Mouse (Mus musculus): ENCODE data around the gene Rph3a. TPM values are rescaled to one million over a fixed set of nuclear protein-coding genes. Genes with fewer than 3 reads are reported as not detected.

Rph3a gene
- not detected for total RNA-seq (2023)

DNA sequence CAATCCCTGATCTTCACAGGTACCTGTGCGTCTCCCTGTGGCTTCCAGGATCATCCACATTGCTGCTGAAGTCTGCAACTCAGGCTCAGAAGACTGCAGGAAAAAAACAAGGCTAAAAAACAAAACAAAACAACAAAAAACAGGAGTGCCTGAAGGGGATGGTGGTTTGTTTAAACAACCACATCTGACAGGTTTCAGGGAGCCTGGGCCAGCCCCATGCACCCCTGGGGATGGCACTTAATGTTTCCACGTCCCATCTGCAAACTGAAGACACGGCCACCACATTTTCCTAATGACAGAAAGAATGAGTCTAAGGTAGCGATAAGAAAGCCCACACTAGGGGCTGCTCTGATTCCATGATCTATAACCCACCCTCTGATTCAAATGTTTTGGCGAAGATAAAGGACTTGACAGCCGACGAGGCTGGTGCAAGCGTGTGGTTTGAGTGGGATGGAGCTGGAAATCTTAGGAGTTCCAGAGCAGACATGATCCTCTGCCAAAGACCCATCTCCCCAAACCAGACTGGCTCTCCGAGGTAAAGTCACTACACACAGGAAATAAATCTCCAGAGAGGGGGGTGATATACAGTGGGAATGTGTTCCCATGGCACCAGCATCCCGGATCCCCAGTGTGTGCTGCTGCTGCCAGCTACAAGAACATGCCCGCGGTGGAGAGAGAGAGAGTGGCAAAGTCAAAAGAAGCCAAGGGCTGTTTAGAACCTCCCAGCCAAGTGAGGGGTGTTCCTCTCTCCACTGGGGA lies at the start of gene Rph3a:
Gene Rph3a, minus strand, starts transcription at position 282 of the 759 bp plus-strand sequence.

DNA sequence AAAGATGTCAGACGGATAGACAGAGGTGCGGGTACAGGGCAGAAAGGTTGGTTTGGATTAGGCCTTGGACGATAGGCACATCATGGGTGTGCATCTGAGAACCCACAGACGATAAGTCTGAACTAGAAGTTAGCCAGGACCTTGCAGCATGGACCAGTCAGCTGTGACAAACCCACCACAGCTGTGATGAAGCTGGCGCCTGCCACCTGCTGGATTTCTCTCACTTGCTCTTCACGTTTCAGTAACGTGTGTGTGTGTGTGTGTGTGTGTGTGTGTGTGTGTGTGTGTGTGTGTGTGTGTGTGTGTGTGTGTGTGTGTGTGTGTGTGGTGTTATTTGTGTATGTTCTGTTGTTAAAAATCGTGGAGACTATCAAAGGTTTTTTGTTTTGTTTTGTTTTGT lies 95.7 kb downstream of the Rph3a start, which contains the start of gene Oas1d:
Gene Oas1d, plus strand, starts transcription at position 333 of the 400 bp plus-strand sequence.

DNA sequence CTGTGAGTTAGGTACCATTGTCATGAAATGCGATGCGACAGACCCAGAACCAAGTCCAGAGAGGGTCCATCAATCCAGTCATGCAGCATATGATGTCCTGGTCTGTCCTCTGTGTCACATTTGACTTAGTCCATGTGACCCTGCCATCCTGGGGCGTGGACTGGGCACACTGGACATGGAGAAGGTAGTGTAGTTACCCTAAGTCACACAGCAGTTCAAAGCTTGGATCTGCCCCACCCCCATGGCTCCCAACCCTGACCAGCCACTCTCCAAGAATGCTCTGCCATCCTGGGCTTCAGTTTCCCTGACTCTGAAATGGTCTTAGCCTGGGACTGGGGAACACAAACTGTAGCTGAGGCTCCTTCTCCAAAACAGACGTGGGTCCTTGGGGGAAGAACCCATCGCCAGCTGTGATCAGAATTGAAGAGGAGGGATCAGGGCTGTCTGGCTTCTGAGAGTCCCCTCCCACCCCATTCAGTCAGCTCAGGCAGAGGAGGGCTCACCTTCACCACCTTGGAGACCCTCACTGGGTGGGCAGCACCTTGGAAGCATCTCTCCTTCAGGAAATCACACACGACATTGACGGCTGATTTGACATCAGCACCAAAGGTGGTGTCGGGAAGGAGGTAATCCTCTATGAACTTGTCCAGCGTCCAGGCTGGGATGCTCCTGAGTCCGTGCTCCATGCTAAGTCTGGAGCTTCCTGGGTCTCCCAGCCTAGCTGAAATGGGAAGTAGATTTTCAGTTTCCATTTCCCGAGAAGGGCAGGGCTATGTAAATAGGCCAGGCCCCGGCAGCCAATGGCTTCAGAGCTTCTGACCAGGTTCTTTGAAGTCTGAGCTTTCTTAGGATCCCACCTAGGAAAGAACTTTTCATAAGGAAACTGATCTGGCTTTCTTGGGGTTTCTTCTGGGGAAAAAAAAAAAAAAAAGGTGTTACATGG lies 102.8 kb downstream of the Rph3a start, which contains the start of gene Oas1a:
Gene Oas1a, minus strand, starts transcription at position 731 of the 943 bp plus-strand sequence.

Other genes with a start within 250 kb of the Rph3a start
- 1 to 10 TPM; 1.7 to 5.0 TPM for gene Oas3, start 232.4 kb downstream of the Rph3a start, total RNA-seq (2023)
- 1 to 10 TPM in 1 of 2 experiments, under 1 TPM in 1; 0.98 to 2.1 TPM for gene Oas1e, start 214.6 kb downstream of the Rph3a start, total RNA-seq (2023)
- 10 to 100 TPM; 12.0 to 17.8 TPM for gene Oas1c, start 197.6 kb downstream of the Rph3a start, total RNA-seq (2023)
- gene Oas1f, start 162.7 kb downstream of the Rph3a start, total RNA-seq (2023) = not detected
- not detected for gene Oas1h, start 148.7 kb downstream of the Rph3a start, total RNA-seq (2023)
- gene Oas1g, start 122.5 kb downstream of the Rph3a start, total RNA-seq (2023) = not detected
- gene Oas1a, start 102.6 kb downstream of the Rph3a start, total RNA-seq (2023) = 1 to 10 TPM; 2.7 to 3.8 TPM
- gene Oas1d, start 95.6 kb downstream of the Rph3a start, total RNA-seq (2023) = not detected
- gene Ptpn11, start 181.3 kb upstream of the Rph3a start, total RNA-seq (2023) = 10 to 100 TPM; 38.0 to 41.4 TPM
- 1,000 to 10,000 TPM; 1,752 to 1,824 TPM for gene Rpl6, start 194.4 kb upstream of the Rph3a start, total RNA-seq (2023)
- gene Hectd4, start 210.1 kb upstream of the Rph3a start, total RNA-seq (2023) = 10 to 100 TPM; 48.0 to 50.9 TPM

Data from B cell, adult 67 days (primary cell).